Mouse (Mus musculus) liver, embryonic 13.5 days (tissue): Measurements from ENCODE around the gene Endod1. TPM values are rescaled to one million over a fixed set of nuclear protein-coding genes. Genes with fewer than 3 reads are reported as not detected.

Experiments
- ATAC-seq: fragments of 200-750 bp; cut with Nextera tagmentation; 2 replicates; pipeline ENCODE4 v1.8.0; 2017; ENCODE audit warnings: low read depth, mild to moderate bottlenecking, moderate number of reproducible peaks, moderate library complexity
- DNase-seq: peaks from one replicate; pipeline ENCODE4 v3.0.0; 2022
- H3K27ac ChIP-seq: fragments of 300-500 bp; sonication (generic); 2 replicates; pipeline ENCODE4 v1.5.1; 2015; ENCODE audit warnings: moderate library complexity, mild to moderate bottlenecking, inconsistent platforms
- H3K27me3 ChIP-seq: fragments of 300-500 bp; sonication (generic); 2 replicates; pipeline ENCODE4 v1.6.1; 2015; ENCODE audit warnings: mild to moderate bottlenecking, inconsistent platforms
- H3K36me3 ChIP-seq: fragments of 300-500 bp; sonication (generic); 2 replicates; pipeline ENCODE4 v1.6.1; 2015; ENCODE audit warnings: mild to moderate bottlenecking, inconsistent platforms
- H3K4me1 ChIP-seq: fragments of 300-500 bp; sonication (generic); replicated peaks from 2 replicates; pipeline ENCODE4 v1.6.1; 2015; ENCODE audit warnings: inconsistent platforms
- H3K4me2 ChIP-seq: fragments of 300-500 bp; sonication (generic); 2 replicates; pipeline ENCODE4 v1.6.1; 2015; ENCODE audit warnings: inconsistent platforms, mild to moderate bottlenecking, moderate library complexity
- H3K4me3 ChIP-seq: fragments of 300-500 bp; sonication (generic); replicated peaks from 2 replicates; pipeline ENCODE4 v1.5.1; 2015; ENCODE audit warnings: mild to moderate bottlenecking, inconsistent platforms
- H3K9ac ChIP-seq: fragments of 300-500 bp; sonication (generic); 2 replicates; pipeline ENCODE4 v1.6.1; 2015; ENCODE audit warnings: mild to moderate bottlenecking, inconsistent platforms
- H3K9me3 ChIP-seq: fragments of 300-500 bp; sonication (generic); replicated peaks from 2 replicates; pipeline ENCODE4 v1.6.1; 2016; ENCODE audit warnings: inconsistent platforms
- WGBS: fragments of 180-500 bp; shearing (Covaris S2); methylation state at CpG from one replicate; pipeline ENCODE4 v1.1.7; 2015; ENCODE audit not compliant: insufficient replicate concordance; 5-methylcytosine and 5-hydroxymethylcytosine counted together
- polyA plus RNA-seq: library from polyadenylated mRNA; unstranded; fragments of >200 nt; fragmentation: Nextera tagmentation; extraction: Ambion mirVana; gene quantifications from 2 replicates; pipeline ENCODE4 v1.2.1, GENCODE M21; 2015

Endod1 gene
- 37.8 and 40.4 TPM in 2 replicates for polyA plus RNA-seq

DNA sequence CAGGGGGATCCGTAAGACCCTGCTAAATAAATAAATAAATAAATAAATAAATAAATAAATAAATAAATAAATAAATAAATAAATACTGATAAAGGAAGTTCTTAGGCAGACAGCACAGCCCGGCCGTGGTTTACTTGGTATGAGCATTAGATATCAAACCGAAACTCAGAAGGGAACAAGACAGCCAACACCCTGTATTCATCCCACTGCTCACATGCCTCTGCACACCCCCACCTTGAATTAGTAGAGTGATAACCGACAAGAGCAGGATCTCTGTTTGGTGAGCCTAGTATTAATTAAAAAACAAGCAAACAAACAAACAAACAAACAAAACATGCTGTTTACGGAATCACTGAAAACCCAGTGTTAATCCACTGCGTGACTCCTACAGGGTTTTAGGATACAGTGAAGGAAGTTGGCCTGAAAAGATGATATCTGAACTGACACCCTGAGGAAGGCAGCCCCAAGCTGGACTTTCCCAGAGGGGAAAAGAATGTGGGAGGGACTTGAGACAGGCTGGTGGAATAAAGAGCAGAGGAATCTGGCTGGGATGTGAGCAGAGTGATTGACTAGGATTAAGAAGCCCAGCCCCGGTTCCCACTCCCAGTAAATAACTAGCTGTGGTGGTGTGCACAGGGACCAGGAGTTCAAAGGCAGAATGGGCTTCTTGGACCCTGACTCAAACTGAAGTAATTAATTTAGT, at the start of gene Endod1:
Endod1 (minus strand) TSS at position 155 of the 703 bp plus-strand sequence.
- Histone ChIP-seq H3K9me3 (no peaks in the 10 kb centered on the region; the same call in 1 of the 2 replicates), H3K4me3 (peak within 1 kb of the TSS; percentile 88), H3K27ac (peak within 1 kb of the TSS; percentile 93), H3K36me3 (peaks cover 25% of the 10 kb centered on the region), H3K4me1 (peaks cover 82% of the 10 kb centered on the region), H3K4me2 (peak within 1 kb of the TSS; percentile 90), H3K9ac (peak within 1 kb of the TSS; percentile 97), H3K27me3 (no peaks in the 10 kb centered on the region)
- ATAC-seq (peak; percentile 67), DNase-seq (no peak)
- WGBS = 12% methylated on average over 8 of the region's 8 CpGs

DNA sequence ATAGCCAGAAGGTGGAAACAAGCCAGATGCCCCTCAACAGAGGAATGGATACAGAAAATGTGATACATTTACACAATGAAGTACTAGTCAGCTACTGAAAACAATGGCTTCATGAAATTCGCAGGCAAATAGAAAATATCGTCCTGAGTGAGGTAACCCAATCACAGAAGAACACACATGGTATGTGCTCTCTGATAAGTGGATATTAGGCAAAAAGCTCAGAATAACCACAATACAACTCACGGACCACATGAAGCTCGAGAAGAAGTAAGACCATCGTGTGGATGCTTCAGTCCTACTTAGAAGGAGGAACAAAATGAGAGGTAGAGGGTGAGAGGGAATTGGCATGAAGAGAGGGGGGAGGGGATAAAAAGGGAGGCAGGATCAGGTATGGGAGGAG, 27.8 kb upstream of the Endod1 start:
- DNase-seq (no peak), ATAC-seq (no peak)
- H3K27me3 ChIP-seq = no peaks in the 10 kb centered on the region
- no peaks in the 10 kb centered on the region for H3K36me3 ChIP-seq
- H3K4me2 ChIP-seq = no peak overlapping the region
- H3K4me1 ChIP-seq = peaks cover 19% of the 10 kb centered on the region
- 38% methylated on average over 5 of the region's 5 CpGs for WGBS
- H3K9ac ChIP-seq = no peak overlapping the region
- H3K9me3 ChIP-seq = no peaks in the 10 kb centered on the region
- no peak overlapping the region for H3K4me3 ChIP-seq
- no peak overlapping the region for H3K27ac ChIP-seq

DNA sequence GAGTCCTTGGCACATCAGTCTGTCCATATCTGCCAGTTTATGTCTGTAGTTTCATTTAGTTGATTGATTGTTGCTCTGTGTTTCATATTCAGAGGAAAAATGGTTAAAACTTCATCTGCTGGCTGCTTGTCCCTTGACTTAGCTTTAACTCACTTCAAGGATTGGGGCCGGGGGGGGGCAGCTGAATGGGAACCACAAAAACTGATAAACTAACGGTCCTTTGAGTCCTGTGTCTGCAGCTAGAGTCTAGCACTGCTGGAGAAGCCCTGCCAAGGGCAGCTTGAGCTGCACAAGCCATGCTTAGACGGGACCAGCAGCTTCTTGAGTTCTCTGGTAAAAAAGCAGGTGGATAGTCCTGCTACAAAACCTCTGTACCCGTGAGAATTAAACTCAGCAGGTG, 26.7 kb upstream of the Endod1 start:
- Histone ChIP-seq H3K27me3 (no peaks in the 10 kb centered on the region), H3K4me3 (no peak overlapping the region), H3K27ac (no peak overlapping the region), H3K36me3 (no peaks in the 10 kb centered on the region), H3K4me2 (no peak overlapping the region), H3K4me1 (peaks cover 19% of the 10 kb centered on the region), H3K9me3 (no peaks in the 10 kb centered on the region), H3K9ac (no peak overlapping the region)
- WGBS = 11% methylated on average over 4 of the region's 4 CpGs
- ATAC-seq (peak; percentile 70), DNase-seq (no peak)

DNA sequence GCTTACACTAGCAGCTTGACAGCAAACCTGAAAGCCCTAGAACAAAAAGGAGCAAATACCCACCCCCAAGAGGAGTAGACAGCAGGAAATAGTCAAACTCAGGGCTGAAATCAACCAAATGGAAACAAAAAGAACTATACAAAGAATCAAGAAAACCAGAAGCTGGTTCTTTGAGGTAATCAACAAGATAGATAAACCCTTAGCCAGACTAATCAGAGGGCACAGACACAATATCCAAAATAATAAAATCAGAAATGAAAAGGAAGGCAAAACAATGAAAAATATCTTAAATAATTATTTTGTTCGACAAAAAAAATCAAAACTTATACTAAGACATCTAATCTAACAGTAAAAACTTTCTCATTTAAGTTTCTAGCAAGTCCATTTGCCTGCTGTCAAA, 24.7 kb upstream of the Endod1 start:
- DNase-seq (no peak), ATAC-seq (no peak)
- no peak overlapping the region for H3K27ac ChIP-seq
- H3K4me3 ChIP-seq = no peak overlapping the region
- H3K27me3 ChIP-seq = no peaks in the 10 kb centered on the region
- H3K9me3 ChIP-seq = no peaks in the 10 kb centered on the region
- 50% methylated on average over 1 of the region's 1 CpGs for WGBS
- H3K4me2 ChIP-seq = no peak overlapping the region
- no peaks in the 10 kb centered on the region for H3K36me3 ChIP-seq
- no peak overlapping the region for H3K9ac ChIP-seq
- H3K4me1 ChIP-seq = peaks cover 19% of the 10 kb centered on the region

DNA sequence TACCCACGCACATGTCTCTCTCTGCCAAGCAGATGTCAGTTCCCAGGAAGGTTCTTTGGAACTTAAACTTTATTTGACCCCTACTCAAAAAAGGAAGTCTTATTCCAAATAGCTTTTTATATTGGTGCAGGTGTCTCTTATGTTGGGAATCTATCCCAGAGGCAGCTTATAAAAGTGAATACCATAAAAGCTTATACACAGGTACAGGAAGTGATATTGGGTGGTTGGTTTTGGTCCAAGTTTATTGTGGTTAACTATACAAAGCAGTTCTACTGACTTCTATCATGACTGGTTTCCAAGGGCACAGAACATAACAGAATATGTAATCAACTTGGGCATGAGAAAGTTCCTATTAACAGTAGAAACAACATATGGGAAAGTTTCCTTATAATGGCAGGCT, 20.8 kb upstream of the Endod1 start:
- ATAC-seq = no peak
- no peak for DNase-seq
- Histone ChIP-seq H3K9ac (no peak overlapping the region), H3K9me3 (no peaks in the 10 kb centered on the region), H3K4me3 (no peak overlapping the region), H3K4me1 (peaks cover 17% of the 10 kb centered on the region), H3K27me3 (no peaks in the 10 kb centered on the region), H3K36me3 (no peaks in the 10 kb centered on the region), H3K4me2 (no peak overlapping the region), H3K27ac (no peak overlapping the region)
- WGBS = 64% methylated on average over 1 of the region's 1 CpGs

DNA sequence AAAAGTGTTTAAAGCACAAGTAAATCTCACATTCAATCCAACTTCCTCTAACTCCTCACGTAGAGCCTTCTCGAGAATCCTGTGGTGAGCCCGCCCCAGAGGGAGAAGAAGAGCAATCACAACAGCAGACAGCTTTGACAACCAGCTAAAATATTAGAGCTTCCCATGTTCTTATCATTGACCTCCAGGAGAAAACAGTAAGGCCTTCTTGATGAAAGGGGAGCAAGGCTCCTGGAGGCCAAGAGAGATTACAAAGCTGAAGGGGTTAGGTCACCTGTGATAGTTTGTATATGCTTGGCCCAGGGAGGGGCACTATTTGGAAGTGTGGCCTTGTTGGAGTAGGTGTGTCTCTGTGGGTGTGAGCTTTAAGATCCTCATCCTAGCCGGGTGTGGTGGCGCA, 19.1 kb upstream of the Endod1 start:
- Histone ChIP-seq H3K36me3 (no peaks in the 10 kb centered on the region), H3K9me3 (no peaks in the 10 kb centered on the region), H3K4me2 (no peak overlapping the region), H3K9ac (no peak overlapping the region), H3K27ac (no peak overlapping the region), H3K4me1 (peaks cover 30% of the 10 kb centered on the region), H3K27me3 (no peaks in the 10 kb centered on the region), H3K4me3 (no peak overlapping the region)
- WGBS = 48% methylated on average over 5 of the region's 5 CpGs
- ATAC-seq (peak; percentile 49), DNase-seq (no peak)

DNA sequence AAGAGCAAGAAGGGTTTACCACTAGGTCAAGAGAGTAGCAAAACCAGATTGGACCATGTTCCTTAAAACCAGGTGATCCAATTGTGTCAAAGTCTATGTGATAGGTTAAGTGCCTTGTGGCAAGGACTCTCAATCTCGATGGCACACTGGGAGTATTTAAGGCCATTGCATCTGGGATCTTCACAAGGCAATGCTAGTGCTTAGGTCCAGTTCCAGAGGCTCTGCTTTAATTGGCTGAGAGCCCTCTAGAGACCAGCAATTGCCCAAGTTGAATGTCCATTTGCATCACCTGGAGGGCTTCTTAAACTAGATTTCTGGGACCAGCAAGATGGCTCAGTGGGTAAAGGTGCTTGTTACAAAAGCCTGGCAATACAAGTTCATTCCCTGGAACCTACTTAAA, 17.6 kb upstream of the Endod1 start:
- Histone ChIP-seq H3K4me2 (no peak overlapping the region), H3K4me3 (no peak overlapping the region), H3K4me1 (peaks cover 41% of the 10 kb centered on the region), H3K9ac (no peak overlapping the region), H3K27ac (no peak overlapping the region), H3K36me3 (no peaks in the 10 kb centered on the region), H3K9me3 (no peaks in the 10 kb centered on the region), H3K27me3 (no peaks in the 10 kb centered on the region)
- no peak for ATAC-seq
- no peak for DNase-seq
- 71% methylated on average over 1 of the region's 1 CpGs for WGBS

DNA sequence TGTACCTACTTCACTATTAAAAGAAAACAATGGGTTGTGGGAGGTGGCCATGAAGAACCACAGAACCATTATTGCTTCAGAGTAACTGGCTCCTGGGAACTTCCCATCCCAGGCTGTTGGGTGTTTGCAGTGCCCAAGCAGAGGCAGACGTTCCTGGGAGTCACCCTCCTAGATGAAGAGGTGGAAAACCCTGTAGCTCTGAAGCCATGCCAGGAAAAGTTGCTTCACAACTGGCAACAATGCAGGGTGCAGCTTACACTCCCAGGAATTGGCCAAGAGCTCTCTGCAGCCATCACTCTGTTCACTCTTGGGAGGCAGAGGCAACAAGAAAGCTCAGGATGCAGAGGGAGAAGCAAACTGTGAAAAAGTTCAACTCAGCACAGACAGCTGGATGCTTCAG, 16.8 kb upstream of the Endod1 start:
- H3K4me1 ChIP-seq = peaks cover 41% of the 10 kb centered on the region
- no peaks in the 10 kb centered on the region for H3K27me3 ChIP-seq
- H3K4me2 ChIP-seq = no peak overlapping the region
- no peak overlapping the region for H3K27ac ChIP-seq
- WGBS = 30% methylated on average over 1 of the region's 1 CpGs
- H3K36me3 ChIP-seq = no peaks in the 10 kb centered on the region
- no peak overlapping the region for H3K9ac ChIP-seq
- H3K9me3 ChIP-seq = no peaks in the 10 kb centered on the region
- ATAC-seq (no peak), DNase-seq (no peak)
- H3K4me3 ChIP-seq = no peak overlapping the region

DNA sequence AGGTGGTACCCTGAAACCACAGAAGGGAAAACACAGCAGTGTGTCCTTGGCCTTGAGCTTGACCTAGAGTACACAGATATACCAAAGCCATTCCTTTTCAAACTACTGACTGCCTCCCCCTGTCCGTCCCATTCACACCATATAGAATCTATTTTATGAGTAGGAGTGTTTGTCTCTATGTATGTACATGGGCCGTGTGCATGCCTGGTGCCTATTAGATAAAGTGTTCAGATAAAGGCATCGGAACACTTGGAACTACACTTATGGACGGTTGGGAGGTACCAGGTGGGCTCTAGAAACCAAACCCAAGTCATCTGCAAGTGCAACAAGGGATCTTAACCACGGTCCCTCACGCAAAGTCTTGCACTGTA, 16.1 kb upstream of the Endod1 start:
- H3K9me3 ChIP-seq = no peaks in the 10 kb centered on the region
- H3K4me2 ChIP-seq = peak overlapping the region; percentile 16; the same call in 1 of the 2 replicates
- H3K4me1 ChIP-seq = peaks cover 41% of the 10 kb centered on the region
- DNase-seq (no peak), ATAC-seq (peak; percentile 35; the same call in 1 of the 2 replicates)
- H3K9ac ChIP-seq = no peak overlapping the region
- no peaks in the 10 kb centered on the region for H3K36me3 ChIP-seq
- WGBS = 58% methylated on average over 6 of the region's 6 CpGs
- no peak overlapping the region for H3K27ac ChIP-seq
- H3K4me3 ChIP-seq = no peak overlapping the region
- H3K27me3 ChIP-seq = no peaks in the 10 kb centered on the region

DNA sequence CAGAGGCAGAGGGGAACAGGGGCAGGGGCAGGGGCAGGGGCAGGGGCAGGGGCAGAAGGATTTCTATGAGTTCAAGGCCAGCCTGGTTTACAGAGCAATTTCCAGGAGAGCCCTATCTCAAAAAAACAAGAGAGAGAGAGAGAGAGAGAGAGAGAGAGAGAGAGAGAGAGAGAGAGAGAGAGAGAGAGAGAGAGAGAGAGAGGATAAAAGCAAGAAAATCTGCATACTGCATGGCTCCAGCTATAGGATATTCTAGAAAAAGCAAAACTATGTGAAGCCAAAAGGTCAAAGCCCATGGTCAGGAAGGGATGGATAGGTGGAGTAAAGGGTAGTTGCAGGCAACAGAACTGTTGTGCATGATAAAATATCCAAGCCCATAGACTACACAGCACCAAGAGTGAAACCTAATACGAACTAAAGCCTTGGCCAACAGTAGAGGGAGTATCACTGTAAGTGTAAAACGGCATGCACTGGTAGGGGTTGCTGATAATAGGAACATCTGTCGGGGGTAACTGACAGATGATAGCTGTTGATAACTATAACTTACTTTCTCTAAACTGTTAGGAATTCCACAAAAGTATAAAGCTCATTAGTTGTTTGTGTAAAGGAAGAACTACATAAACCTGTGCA, 15.6 kb upstream of the Endod1 start:
- H3K27ac ChIP-seq = no peak overlapping the region
- WGBS = 22% methylated on average over 3 of the region's 3 CpGs
- H3K9me3 ChIP-seq = no peaks in the 10 kb centered on the region
- no peak overlapping the region for H3K9ac ChIP-seq
- ATAC-seq = peak; percentile 89
- no peak for DNase-seq
- no peak overlapping the region for H3K4me3 ChIP-seq
- H3K4me2 ChIP-seq = peak overlapping the region; percentile 16; the same call in 1 of the 2 replicates
- H3K36me3 ChIP-seq = no peaks in the 10 kb centered on the region
- no peaks in the 10 kb centered on the region for H3K27me3 ChIP-seq
- peaks cover 46% of the 10 kb centered on the region for H3K4me1 ChIP-seq

DNA sequence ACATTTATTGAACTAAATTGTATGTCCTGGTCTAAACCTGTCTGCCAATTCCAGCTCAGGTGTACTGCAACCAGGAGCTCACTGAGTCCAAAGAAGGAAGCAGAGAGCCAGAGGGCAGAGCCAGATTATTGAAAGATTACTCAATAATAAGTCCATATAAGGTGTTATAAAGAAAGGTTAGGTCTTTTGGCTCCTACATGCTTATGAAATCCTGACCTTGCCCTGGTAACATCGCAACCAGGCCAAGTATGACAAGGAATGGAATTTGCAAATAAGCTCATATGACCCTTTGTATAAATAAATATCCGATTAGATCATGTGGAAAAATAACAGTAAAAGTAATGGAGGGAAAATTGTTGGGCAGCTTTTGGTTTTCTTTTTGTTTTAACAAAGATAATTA, 14.8 kb upstream of the Endod1 start:
- H3K9ac ChIP-seq = no peak overlapping the region
- DNase-seq (no peak), ATAC-seq (no peak)
- H3K36me3 ChIP-seq = no peaks in the 10 kb centered on the region
- no peaks in the 10 kb centered on the region for H3K9me3 ChIP-seq
- 72% methylated on average over 2 of the region's 2 CpGs for WGBS
- H3K4me2 ChIP-seq = no peak overlapping the region
- no peak overlapping the region for H3K4me3 ChIP-seq
- H3K27ac ChIP-seq = no peak overlapping the region
- peaks cover 51% of the 10 kb centered on the region for H3K4me1 ChIP-seq
- no peaks in the 10 kb centered on the region for H3K27me3 ChIP-seq
